Comparison of ENCODE assay signal across 24 mouse cellular contexts in genomic region chr12:100297961-100298360, GRCm38 (mm10).
DNase-seq lines count a peak whose midpoint lies in the region; ATAC-seq and TF ChIP-seq lines count a peak whose summit lies in the region.
"Had no signal": no experiment of that assay in that cellular context is flagged by ENCODE, and none has a peak within 500 bp of the region (broad histone marks: within the 10 kb centered on the region; RNA-seq: fewer than 3 reads in every experiment).

No protein-coding gene starts in this region.

- H3K4me3 ChIP-seq in hindbrain, postnatal 0 days (ENCODE audit: low read length), result no peak overlapping the region
- H3K4me3 ChIP-seq in hindbrain, embryonic 11.5 days (ENCODE audit: low read depth, low read length), result no peak overlapping the region
- H3K4me3 ChIP-seq in layer of hippocampus, adult 2 months, result no peak overlapping the region
- no peak overlapping the region for H3K4me3 ChIP-seq in midbrain, embryonic 10.5 days
- no peak overlapping the region for H3K4me3 ChIP-seq in midbrain, embryonic 13.5 days (replicated peaks)
- H3K4me3 ChIP-seq: embryonic facial prominence, embryonic 13.5 days; embryonic facial prominence, embryonic 15.5 days; erythroblast, embryonic 14.5 days; forebrain, embryonic 10.5 days; forebrain, embryonic 12.5 days had no signal

- ATAC-seq in hindbrain, postnatal 0 days, result peak; percentile 25; the same call in 1 of the 2 replicates
- no peak for ATAC-seq in hindbrain, embryonic 11.5 days (ENCODE audit: low FRiP score)
- no peak for ATAC-seq in midbrain, embryonic 13.5 days
- ATAC-seq: forebrain, embryonic 14.5 days had no signal

- H3K27ac ChIP-seq in hindbrain, postnatal 0 days, result no peak overlapping the region
- H3K27ac ChIP-seq in hindbrain, embryonic 11.5 days (ENCODE audit: low read depth, low read length), result no peak overlapping the region
- H3K27ac ChIP-seq in layer of hippocampus, adult 2 months, result peak overlapping the region; percentile 75
- H3K27ac ChIP-seq in midbrain, embryonic 10.5 days (replicated peaks), result peak overlapping the region; percentile 3
- no peak overlapping the region for H3K27ac ChIP-seq in midbrain, embryonic 13.5 days
- H3K27ac ChIP-seq: embryonic facial prominence, embryonic 13.5 days; embryonic facial prominence, embryonic 15.5 days; forebrain, embryonic 12.5 days had no signal

- DNase-seq in heart, adult 11 months, result peak; percentile 91
- DNase-seq in heart, postnatal 14 days, result no peak
- DNase-seq in hindbrain, postnatal 0 days (ENCODE audit: low spot score), result no peak
- no peak for DNase-seq in hindbrain, embryonic 11.5 days (ENCODE audit: low spot score)
- DNase-seq in layer of hippocampus, adult 2 months (ENCODE audit: low spot score in 2 of 2), result no peak
- DNase-seq in layer of hippocampus, postnatal 10 days (ENCODE audit: low spot score in 2 of 2), result no peak
- DNase-seq in midbrain, embryonic 10.5 days (ENCODE audit: low spot score), result no peak
- DNase-seq: adrenal gland, adult 2 months; adrenal gland, postnatal 10 days; adrenal gland, postnatal 25 days; cerebellum, adult 11 months; cerebellum, adult 18-20 months; cerebellum, adult 8-10 months; cerebellum, adult 9-11 months; cerebellum, postnatal 14 days; cerebellum, postnatal 36 days; embryo, embryonic 11 days had no signal

- no peaks in the 10 kb centered on the region for H3K4me1 ChIP-seq in hindbrain, postnatal 0 days (ENCODE audit: insufficient read depth, low read length)
- H3K4me1 ChIP-seq in hindbrain, embryonic 11.5 days (replicated peaks; ENCODE audit: control insufficient read depth, insufficient read depth, low read length), result no peaks in the 10 kb centered on the region
- H3K4me1 ChIP-seq in midbrain, embryonic 10.5 days, result peaks cover 4% of the 10 kb centered on the region; the same call in 1 of the 2 replicates
- H3K4me1 ChIP-seq in midbrain, embryonic 13.5 days (replicated peaks), result no peaks in the 10 kb centered on the region; the same call in 1 of the 2 replicates
- H3K4me1 ChIP-seq: forebrain, embryonic 12.5 days had no signal

- intact Hi-C loops in heart, postnatal 14 days (cut with DNase I), result no loop called here

- TF ChIP-seq CTCF in hindbrain, postnatal 0 days (IDR thresholded peaks at IDR 0.05; ENCODE audit: low read depth), result no peak
- no peak for TF ChIP-seq CTCF in layer of hippocampus, adult 2 months (conservative IDR thresholded peaks at IDR 0.05)

- WGBS in hindbrain, postnatal 0 days, result 88% methylated on average over 4 of the region's 4 CpGs
- 90% methylated on average over 4 of the region's 4 CpGs for WGBS in hindbrain, embryonic 11.5 days
- WGBS in midbrain, embryonic 10.5 days, result 84% methylated on average over 4 of the region's 4 CpGs
- WGBS in midbrain, embryonic 13.5 days, result 86% methylated on average over 4 of the region's 4 CpGs

- H3K4me2 ChIP-seq in hindbrain, postnatal 0 days (ENCODE audit: low read depth, low read length), result no peak overlapping the region
- no peak overlapping the region for H3K4me2 ChIP-seq in hindbrain, embryonic 11.5 days (replicated peaks; ENCODE audit: low read depth, low read length)
- H3K4me2 ChIP-seq in midbrain, embryonic 13.5 days (replicated peaks), result no peak overlapping the region
- H3K4me2 ChIP-seq: embryonic facial prominence, embryonic 13.5 days; embryonic facial prominence, embryonic 15.5 days; forebrain, embryonic 12.5 days had no signal

- no peaks in the 10 kb centered on the region for H3K27me3 ChIP-seq in hindbrain, postnatal 0 days (ENCODE audit: insufficient read depth, low read length)
- no peaks in the 10 kb centered on the region for H3K27me3 ChIP-seq in hindbrain, embryonic 11.5 days (ENCODE audit: control insufficient read depth, insufficient read depth, low read length)
- H3K27me3 ChIP-seq in midbrain, embryonic 10.5 days (ENCODE audit: low read depth, poor library complexity, severe bottlenecking), result no peaks in the 10 kb centered on the region
- H3K27me3 ChIP-seq in midbrain, embryonic 13.5 days, result no peaks in the 10 kb centered on the region
- H3K27me3 ChIP-seq: embryonic facial prominence, embryonic 13.5 days; embryonic facial prominence, embryonic 15.5 days; forebrain, embryonic 12.5 days had no signal

- no peaks in the 10 kb centered on the region for H3K9me3 ChIP-seq in hindbrain, postnatal 0 days (ENCODE audit: low read length)
- no peaks in the 10 kb centered on the region for H3K9me3 ChIP-seq in hindbrain, embryonic 11.5 days (ENCODE audit: control insufficient read depth, low read length)
- no peaks in the 10 kb centered on the region for H3K9me3 ChIP-seq in midbrain, embryonic 10.5 days (replicated peaks)
- no peaks in the 10 kb centered on the region for H3K9me3 ChIP-seq in midbrain, embryonic 13.5 days
- H3K9me3 ChIP-seq: embryonic facial prominence, embryonic 13.5 days; embryonic facial prominence, embryonic 15.5 days; forebrain, embryonic 10.5 days; forebrain, embryonic 12.5 days had no signal

- no peak overlapping the region for H3K9ac ChIP-seq in hindbrain, postnatal 0 days (replicated peaks; ENCODE audit: low read length)
- no peak overlapping the region for H3K9ac ChIP-seq in hindbrain, embryonic 11.5 days (ENCODE audit: low read depth, low read length)
- no peak overlapping the region for H3K9ac ChIP-seq in midbrain, embryonic 13.5 days (replicated peaks)
- H3K9ac ChIP-seq: embryonic facial prominence, embryonic 13.5 days; embryonic facial prominence, embryonic 15.5 days; forebrain, embryonic 12.5 days had no signal

- H3K36me3 ChIP-seq in hindbrain, postnatal 0 days (ENCODE audit: insufficient read depth, low read length), result 0 out of 2 replicates have a peak, but pooled peaks cover 12% of the 10 kb centered on the region
- H3K36me3 ChIP-seq in hindbrain, embryonic 11.5 days (ENCODE audit: control insufficient read depth, insufficient read depth, low read length), result no peaks in the 10 kb centered on the region
- peaks cover 20% of the 10 kb centered on the region for H3K36me3 ChIP-seq in midbrain, embryonic 10.5 days
- H3K36me3 ChIP-seq in midbrain, embryonic 13.5 days, result peaks cover 24% of the 10 kb centered on the region

Comparison
In these comparisons a context has a peak if more than half of its experiments do, and no peak if none do; other contexts are left out.
1. H3K27ac ChIP-seq: peak in layer of hippocampus, adult 2 months (single experiment) and midbrain, embryonic 10.5 days (single experiment); none in hindbrain, postnatal 0 days (single experiment), hindbrain, embryonic 11.5 days (single experiment) and midbrain, embryonic 13.5 days (single experiment).